Mouse (Mus musculus): ENCODE results near the gene Rap1gds1. TPM values are rescaled to one million over a fixed set of nuclear protein-coding genes. Genes with fewer than 3 reads are reported as not detected.

The Rap1gds1 gene
- polyA plus RNA-seq, 1 experiment, result 18.0 TPM

GRCm38 (mm10) chr3:139101941-139102340, 26.9 kb upstream of the Rap1gds1 start:
- Histone ChIP-seq H3K4me1 (ENCODE audit: control insufficient read depth, insufficient read depth, low read length) (no peaks in the 10 kb centered on the region), H3K4me3 (replicated peaks; ENCODE audit: control insufficient read depth, low read depth, low read length) (no peak overlapping the region), H3K27ac (ENCODE audit: control insufficient read depth, insufficient read depth, low read depth, low read length, poor library complexity) (no peak overlapping the region)
- TF ChIP-seq CTCF (IDR thresholded peaks at IDR 0.05; ENCODE audit: control insufficient read depth, insufficient read depth, low read length) (no peak), POLR2A (IDR thresholded peaks at IDR 0.05; ENCODE audit: borderline replicate concordance, control insufficient read depth, low read depth, low read length) (no peak)
- 56% methylated on average over 1 of the region's 1 CpGs for WGBS

- 71% methylated on average over 5 of the region's 5 CpGs for WGBS
- Histone ChIP-seq H3K4me1 (ENCODE audit: control insufficient read depth, insufficient read depth, low read length) (no peaks in the 10 kb centered on the region), H3K27ac (ENCODE audit: control insufficient read depth, insufficient read depth, low read depth, low read length, poor library complexity) (no peak overlapping the region), H3K4me3 (replicated peaks; ENCODE audit: control insufficient read depth, low read depth, low read length) (no peak overlapping the region)
- TF ChIP-seq CTCF (IDR thresholded peaks at IDR 0.05; ENCODE audit: control insufficient read depth, insufficient read depth, low read length) (no peak), POLR2A (IDR thresholded peaks at IDR 0.05; ENCODE audit: borderline replicate concordance, control insufficient read depth, low read depth, low read length) (no peak)
Observed at GRCm38 (mm10) chr3:139099284-139099683, 24.3 kb upstream of the Rap1gds1 start.

GRCm38 (mm10) chr3:139095894-139096293, 20.9 kb upstream of the Rap1gds1 start:
- WGBS, result 88% methylated on average over 7 of the region's 7 CpGs

GRCm38 (mm10) chr3:139088526-139088925, 13.5 kb upstream of the Rap1gds1 start:
- TF ChIP-seq POLR2A (IDR thresholded peaks at IDR 0.05; ENCODE audit: borderline replicate concordance, control insufficient read depth, low read depth, low read length), result no peak
- no peak for TF ChIP-seq CTCF (IDR thresholded peaks at IDR 0.05; ENCODE audit: control insufficient read depth, insufficient read depth, low read length)
- WGBS, result 88% methylated on average over 3 of the region's 3 CpGs
- Histone ChIP-seq H3K27ac (ENCODE audit: control insufficient read depth, insufficient read depth, low read depth, low read length, poor library complexity) (no peak overlapping the region), H3K4me3 (replicated peaks; ENCODE audit: control insufficient read depth, low read depth, low read length) (no peak overlapping the region), H3K4me1 (ENCODE audit: control insufficient read depth, insufficient read depth, low read length) (no peaks in the 10 kb centered on the region)

More at GRCm38 (mm10) chr3:139095894-139096293, 20.9 kb upstream of the Rap1gds1 start:
- Histone ChIP-seq H3K4me3 (replicated peaks; ENCODE audit: control insufficient read depth, low read depth, low read length) (no peak overlapping the region), H3K4me1 (ENCODE audit: control insufficient read depth, insufficient read depth, low read length) (no peaks in the 10 kb centered on the region), H3K27ac (ENCODE audit: control insufficient read depth, insufficient read depth, low read depth, low read length, poor library complexity) (no peak overlapping the region)
- no peak for TF ChIP-seq POLR2A (IDR thresholded peaks at IDR 0.05; ENCODE audit: borderline replicate concordance, control insufficient read depth, low read depth, low read length)
- TF ChIP-seq CTCF (IDR thresholded peaks at IDR 0.05; ENCODE audit: control insufficient read depth, insufficient read depth, low read length), result no peak

- Histone ChIP-seq H3K4me1 (ENCODE audit: control insufficient read depth, insufficient read depth, low read length) (no peaks in the 10 kb centered on the region), H3K4me3 (replicated peaks; ENCODE audit: control insufficient read depth, low read depth, low read length) (no peak overlapping the region), H3K27ac (ENCODE audit: control insufficient read depth, insufficient read depth, low read depth, low read length, poor library complexity) (no peak overlapping the region)
- TF ChIP-seq CTCF (IDR thresholded peaks at IDR 0.05; ENCODE audit: control insufficient read depth, insufficient read depth, low read length), result no peak
- no peak for TF ChIP-seq POLR2A (IDR thresholded peaks at IDR 0.05; ENCODE audit: borderline replicate concordance, control insufficient read depth, low read depth, low read length)
- WGBS, result 43% methylated on average over 5 of the region's 5 CpGs
Observed at GRCm38 (mm10) chr3:139083778-139084539, 9.0 kb upstream of the Rap1gds1 start.

- TF ChIP-seq CTCF (IDR thresholded peaks at IDR 0.05; ENCODE audit: control insufficient read depth, insufficient read depth, low read length) (no peak), POLR2A (IDR thresholded peaks at IDR 0.05; ENCODE audit: borderline replicate concordance, control insufficient read depth, low read depth, low read length) (no peak)
- no peaks in the 10 kb centered on the region; the same call in 1 of the 2 replicates for H3K4me1 ChIP-seq (ENCODE audit: control insufficient read depth, insufficient read depth, low read length)
- WGBS, result 75% methylated on average over 6 of the region's 6 CpGs
- no peak overlapping the region for H3K27ac ChIP-seq (ENCODE audit: control insufficient read depth, insufficient read depth, low read depth, low read length, poor library complexity)
- no peak overlapping the region for H3K4me3 ChIP-seq (replicated peaks; ENCODE audit: control insufficient read depth, low read depth, low read length)
Observed at GRCm38 (mm10) chr3:139079831-139080230, 4.8 kb upstream of the Rap1gds1 start.

GRCm38 (mm10) chr3:139078010-139078409, 3.0 kb upstream of the Rap1gds1 start:
- no peak overlapping the region for H3K4me3 ChIP-seq (replicated peaks; ENCODE audit: control insufficient read depth, low read depth, low read length)
- TF ChIP-seq CTCF (IDR thresholded peaks at IDR 0.05; ENCODE audit: control insufficient read depth, insufficient read depth, low read length), result peak; percentile 36; the same call in 1 of the 2 replicates
- TF ChIP-seq POLR2A (IDR thresholded peaks at IDR 0.05; ENCODE audit: borderline replicate concordance, control insufficient read depth, low read depth, low read length), result no peak
- H3K4me1 ChIP-seq (ENCODE audit: control insufficient read depth, insufficient read depth, low read length), result no peaks in the 10 kb centered on the region; the same call in 1 of the 2 replicates
- no peak overlapping the region for H3K27ac ChIP-seq (ENCODE audit: control insufficient read depth, insufficient read depth, low read depth, low read length, poor library complexity)
- 84% methylated on average over 3 of the region's 3 CpGs for WGBS

- Histone ChIP-seq H3K4me1 (ENCODE audit: control insufficient read depth, insufficient read depth, low read length) (no peaks in the 10 kb centered on the region; the same call in 1 of the 2 replicates), H3K4me3 (replicated peaks; ENCODE audit: control insufficient read depth, low read depth, low read length) (peak overlapping the region; percentile 40), H3K27ac (ENCODE audit: control insufficient read depth, insufficient read depth, low read depth, low read length, poor library complexity) (no peak overlapping the region)
- WGBS, result 5% methylated on average over 7 of the region's 7 CpGs
- TF ChIP-seq CTCF (IDR thresholded peaks at IDR 0.05; ENCODE audit: control insufficient read depth, insufficient read depth, low read length) (no peak), POLR2A (IDR thresholded peaks at IDR 0.05; ENCODE audit: borderline replicate concordance, control insufficient read depth, low read depth, low read length) (no peak)
Observed at GRCm38 (mm10) chr3:139076059-139076455, 1.1 kb upstream of the Rap1gds1 start.

Data from bone marrow, adult 2 months (tissue).